Mouse (Mus musculus): ENCODE results near the gene Dusp1. TPM values are rescaled to one million over a fixed set of nuclear protein-coding genes. Genes with fewer than 3 reads are reported as not detected.

The Dusp1 gene
- polyA plus RNA-seq, 1 experiment: 326 TPM

DNA sequence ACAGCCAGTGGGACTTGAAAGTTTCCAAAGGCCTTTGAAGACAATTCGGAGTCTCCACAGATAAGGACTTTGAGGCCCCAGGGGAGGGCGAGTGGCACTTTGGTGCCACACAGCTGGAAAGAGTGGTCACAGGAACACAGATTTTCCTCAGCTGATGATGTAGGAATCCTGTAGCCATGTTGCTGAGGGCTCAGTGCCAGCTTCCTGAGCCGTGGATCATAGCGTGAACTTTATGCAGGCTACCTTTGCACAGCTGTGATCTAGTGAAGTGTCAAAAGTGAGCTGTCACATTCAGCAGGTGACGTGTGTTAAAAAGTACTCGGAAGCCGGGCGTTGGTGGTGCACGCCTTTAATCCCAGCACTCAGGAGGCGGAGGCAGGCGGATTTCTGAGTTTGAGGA, 15.4 kb upstream of the Dusp1 start:
- H3K4me3 ChIP-seq (ENCODE audit: insufficient read depth, low read depth, low read length): no peak overlapping the region
- H3K4me1 ChIP-seq (ENCODE audit: control insufficient read depth, insufficient read depth, insufficient read length, low read length): peaks cover 67% of the 10 kb centered on the region
- peak overlapping the region; percentile 96 for H3K27ac ChIP-seq (replicated peaks; ENCODE audit: low read depth, low read length)

- H3K27ac ChIP-seq (replicated peaks; ENCODE audit: low read depth, low read length): peak overlapping the region; percentile 96
- H3K4me3 ChIP-seq (ENCODE audit: insufficient read depth, low read depth, low read length): no peak overlapping the region
- H3K4me1 ChIP-seq (ENCODE audit: control insufficient read depth, insufficient read depth, insufficient read length, low read length): peaks cover 65% of the 10 kb centered on the region
Measured at GRCm38 (mm10) chr17:26576833-26577232, 14.9 kb upstream of the Dusp1 start.

DNA sequence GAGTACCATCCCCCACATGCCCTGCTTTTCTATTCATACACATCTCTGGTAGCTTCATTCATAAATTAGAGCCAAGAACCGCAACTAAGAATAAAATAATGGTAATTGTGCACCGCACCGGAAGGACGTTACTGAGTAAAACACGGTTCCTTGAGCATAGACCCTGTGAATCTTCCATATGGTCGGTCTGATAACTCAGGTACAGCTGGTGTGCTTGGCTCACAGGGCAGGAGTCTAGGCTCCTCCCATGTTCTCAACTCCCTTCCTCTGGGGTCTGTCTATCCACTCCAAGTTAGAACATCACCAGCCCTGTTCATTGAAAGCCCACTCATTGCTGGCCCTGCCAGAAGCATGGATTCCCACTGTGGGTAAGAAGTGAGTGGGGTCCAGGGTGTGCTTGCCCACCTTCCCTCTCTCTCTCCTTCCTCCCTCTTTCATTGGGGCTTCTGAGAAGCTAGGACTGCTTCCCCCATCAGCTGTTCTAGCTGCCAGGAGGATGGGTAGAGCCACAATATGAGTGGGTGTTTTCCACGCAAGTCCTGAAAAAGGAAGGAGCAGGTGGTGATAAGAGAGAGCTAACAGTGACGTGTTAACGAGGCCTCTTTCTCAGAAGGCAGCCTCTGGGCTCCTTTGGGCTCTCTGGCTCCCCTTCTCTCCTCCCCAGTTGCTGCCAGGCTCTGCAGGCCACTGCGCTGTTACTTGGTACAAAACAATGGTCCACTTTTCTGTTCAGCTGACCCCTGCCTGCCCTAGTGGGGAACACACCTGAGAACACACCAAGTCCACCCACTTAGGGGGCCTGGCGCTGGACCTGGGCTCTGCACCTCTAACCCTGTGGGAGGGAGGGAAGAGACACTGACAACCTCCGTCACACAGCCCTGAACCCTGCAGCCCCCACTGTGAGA, 14.1 kb upstream of the Dusp1 start:
- Histone ChIP-seq H3K4me1 (ENCODE audit: control insufficient read depth, insufficient read depth, insufficient read length, low read length) (peaks cover 61% of the 10 kb centered on the region), H3K27ac (replicated peaks; ENCODE audit: low read depth, low read length) (peak overlapping the region; percentile 95), H3K4me3 (ENCODE audit: insufficient read depth, low read depth, low read length) (no peak overlapping the region)

DNA sequence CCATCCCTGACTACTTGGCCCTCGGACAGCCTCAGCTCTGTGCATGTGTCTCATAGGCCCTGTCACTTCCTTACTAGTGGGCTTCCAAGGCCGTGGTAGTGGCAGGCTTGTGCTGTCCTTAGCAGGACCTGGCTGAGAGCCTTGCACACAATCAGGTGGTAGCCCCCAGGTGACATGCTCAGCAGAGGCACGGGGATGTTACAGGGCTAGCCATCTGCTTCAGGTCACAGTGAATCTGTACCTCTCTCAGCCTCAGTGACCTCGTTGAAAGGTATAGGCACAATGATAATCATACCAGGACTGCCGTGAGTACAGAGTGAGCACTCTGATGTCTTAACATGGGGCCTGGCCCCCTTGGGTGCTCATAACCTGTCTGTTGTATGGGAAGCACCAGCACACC, 12.8 kb upstream of the Dusp1 start:
- H3K4me1 ChIP-seq (ENCODE audit: control insufficient read depth, insufficient read depth, insufficient read length, low read length): peaks cover 68% of the 10 kb centered on the region
- peak overlapping the region; percentile 86 for H3K27ac ChIP-seq (replicated peaks; ENCODE audit: low read depth, low read length)
- no peak overlapping the region for H3K4me3 ChIP-seq (ENCODE audit: insufficient read depth, low read depth, low read length)

- peaks cover 62% of the 10 kb centered on the region for H3K4me1 ChIP-seq (ENCODE audit: control insufficient read depth, insufficient read depth, insufficient read length, low read length)
- H3K27ac ChIP-seq (replicated peaks; ENCODE audit: low read depth, low read length): peak overlapping the region; percentile 86
- peak overlapping the region; percentile 5; the same call in 1 of the 2 replicates for H3K4me3 ChIP-seq (ENCODE audit: insufficient read depth, low read depth, low read length)
Measured at GRCm38 (mm10) chr17:26574118-26574517, 12.2 kb upstream of the Dusp1 start.

GRCm38 (mm10) chr17:26572265-26572664, 10.3 kb upstream of the Dusp1 start:
- Histone ChIP-seq H3K4me1 (ENCODE audit: control insufficient read depth, insufficient read depth, insufficient read length, low read length) (peaks cover 55% of the 10 kb centered on the region), H3K27ac (replicated peaks; ENCODE audit: low read depth, low read length) (peak overlapping the region; percentile 97), H3K4me3 (ENCODE audit: insufficient read depth, low read depth, low read length) (no peak overlapping the region)

GRCm38 (mm10) chr17:26571377-26571776, 9.4 kb upstream of the Dusp1 start:
- Histone ChIP-seq H3K4me3 (ENCODE audit: insufficient read depth, low read depth, low read length) (no peak overlapping the region), H3K4me1 (ENCODE audit: control insufficient read depth, insufficient read depth, insufficient read length, low read length) (peaks cover 48% of the 10 kb centered on the region), H3K27ac (replicated peaks; ENCODE audit: low read depth, low read length) (peak overlapping the region; percentile 97)

DNA sequence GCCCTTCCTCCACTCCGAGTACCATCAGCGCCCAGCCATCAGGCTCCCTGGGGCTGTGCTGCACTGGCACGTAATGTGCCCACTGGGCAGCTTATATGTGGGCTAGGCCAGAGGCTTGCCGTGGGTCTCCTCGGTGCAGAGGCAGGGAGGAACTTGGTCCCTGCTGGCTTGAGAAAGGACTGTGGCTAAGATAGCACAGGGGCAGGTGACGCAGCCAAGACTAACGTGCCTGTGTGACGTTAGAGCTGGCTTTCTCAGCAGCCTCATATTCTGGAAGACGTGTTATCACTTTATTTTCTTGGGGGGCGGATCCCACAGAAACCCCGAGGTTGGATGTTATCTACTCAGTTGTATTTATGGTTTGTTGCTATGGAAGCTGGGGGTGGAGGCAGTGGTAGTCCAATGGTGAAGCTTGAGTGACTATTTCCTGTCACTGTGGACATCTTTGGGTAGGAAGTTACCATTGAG, 8.8 kb upstream of the Dusp1 start:
- H3K27ac ChIP-seq (replicated peaks; ENCODE audit: low read depth, low read length): peak overlapping the region; percentile 95

GRCm38 (mm10) chr17:26569594-26570350, 7.8 kb upstream of the Dusp1 start:
- no peak overlapping the region for H3K4me3 ChIP-seq (ENCODE audit: insufficient read depth, low read depth, low read length)
- peaks cover 36% of the 10 kb centered on the region for H3K4me1 ChIP-seq (ENCODE audit: control insufficient read depth, insufficient read depth, insufficient read length, low read length)
- H3K27ac ChIP-seq (replicated peaks; ENCODE audit: low read depth, low read length): peak overlapping the region; percentile 95

More for the DNA sequence above, 8.8 kb upstream of the Dusp1 start:
- no peak overlapping the region for H3K4me3 ChIP-seq (ENCODE audit: insufficient read depth, low read depth, low read length)
- H3K4me1 ChIP-seq (ENCODE audit: control insufficient read depth, insufficient read depth, insufficient read length, low read length): peaks cover 41% of the 10 kb centered on the region

DNA sequence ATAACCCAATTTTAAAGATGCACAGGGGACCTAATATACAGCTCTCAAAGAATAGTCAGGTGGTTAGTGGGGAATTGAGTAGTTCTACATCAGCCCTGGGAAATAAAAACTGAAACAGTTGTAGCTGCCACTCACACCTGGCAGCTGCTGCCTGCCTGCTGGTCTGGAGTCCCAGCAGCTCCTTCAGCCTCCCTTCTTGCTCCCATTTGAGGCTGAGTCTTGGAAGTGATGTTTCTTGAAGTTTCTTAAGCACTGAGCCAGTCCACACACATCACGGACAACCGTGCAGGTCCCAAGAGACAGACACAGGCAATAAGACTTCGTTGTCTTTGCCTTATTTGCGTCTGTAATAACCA, 5.9 kb upstream of the Dusp1 start:
- Histone ChIP-seq H3K4me3 (ENCODE audit: insufficient read depth, low read depth, low read length) (no peak overlapping the region), H3K27ac (replicated peaks; ENCODE audit: low read depth, low read length) (peak overlapping the region; percentile 28), H3K4me1 (ENCODE audit: control insufficient read depth, insufficient read depth, insufficient read length, low read length) (peaks cover 30% of the 10 kb centered on the region)

DNA sequence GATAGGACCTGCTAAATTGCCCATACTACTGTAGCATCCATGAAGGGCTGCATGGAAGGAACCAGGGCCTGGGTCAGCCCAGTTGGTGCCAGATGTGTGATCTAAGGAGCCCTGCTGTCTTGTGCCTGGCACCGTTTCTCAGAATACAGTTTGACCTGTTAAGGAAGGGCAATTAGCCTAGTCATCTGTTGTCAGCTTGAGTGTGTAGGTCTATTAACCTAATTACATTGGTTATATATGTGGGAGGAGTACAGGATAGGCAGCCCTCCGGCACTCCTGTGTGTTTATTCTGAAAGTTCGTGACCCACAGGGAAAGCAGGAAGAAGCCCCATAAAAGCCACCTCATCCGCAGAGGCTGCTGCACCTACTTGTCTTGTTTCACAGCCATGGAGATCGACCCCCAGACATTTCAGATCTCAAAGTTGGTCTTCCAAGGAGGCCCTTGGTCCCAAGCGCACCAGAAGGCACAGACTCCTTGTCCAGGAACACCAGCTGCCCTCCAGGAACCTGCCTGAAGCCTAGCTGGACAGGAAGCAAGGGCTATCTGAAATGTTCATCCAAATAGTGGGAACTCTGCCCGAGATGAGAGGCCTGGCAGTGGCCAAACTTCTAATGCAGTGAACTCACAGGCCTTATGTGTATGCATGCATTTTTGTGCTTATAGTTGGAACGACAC, 5.4 kb upstream of the Dusp1 start:
- Histone ChIP-seq H3K4me3 (ENCODE audit: insufficient read depth, low read depth, low read length) (no peak overlapping the region), H3K27ac (replicated peaks; ENCODE audit: low read depth, low read length) (peak overlapping the region; percentile 74), H3K4me1 (ENCODE audit: control insufficient read depth, insufficient read depth, insufficient read length, low read length) (peaks cover 33% of the 10 kb centered on the region)

DNA sequence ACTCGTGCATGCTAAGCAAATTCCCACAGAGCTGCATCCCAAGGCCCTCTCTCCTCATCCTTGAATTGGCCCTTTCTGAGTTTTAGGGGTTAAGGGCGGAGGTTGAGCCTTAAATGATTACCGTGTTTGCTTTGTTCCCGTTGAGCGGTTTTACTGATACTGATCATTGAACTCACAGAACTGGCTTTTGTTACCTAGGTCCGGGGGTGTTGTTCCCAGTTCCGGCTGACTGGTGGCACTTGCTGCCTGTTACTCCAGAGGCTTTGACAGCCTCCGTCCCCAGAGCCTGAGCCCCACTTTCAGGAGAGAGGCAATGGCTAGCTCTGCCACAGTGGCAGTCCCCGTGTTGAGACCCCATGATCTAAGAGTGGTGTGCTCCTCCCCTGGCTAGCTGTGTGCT, 2.5 kb upstream of the Dusp1 start:
- no peak overlapping the region for H3K27ac ChIP-seq (replicated peaks; ENCODE audit: low read depth, low read length)
- no peak overlapping the region for H3K4me3 ChIP-seq (ENCODE audit: insufficient read depth, low read depth, low read length)
- peaks cover 20% of the 10 kb centered on the region for H3K4me1 ChIP-seq (ENCODE audit: control insufficient read depth, insufficient read depth, insufficient read length, low read length)

DNA sequence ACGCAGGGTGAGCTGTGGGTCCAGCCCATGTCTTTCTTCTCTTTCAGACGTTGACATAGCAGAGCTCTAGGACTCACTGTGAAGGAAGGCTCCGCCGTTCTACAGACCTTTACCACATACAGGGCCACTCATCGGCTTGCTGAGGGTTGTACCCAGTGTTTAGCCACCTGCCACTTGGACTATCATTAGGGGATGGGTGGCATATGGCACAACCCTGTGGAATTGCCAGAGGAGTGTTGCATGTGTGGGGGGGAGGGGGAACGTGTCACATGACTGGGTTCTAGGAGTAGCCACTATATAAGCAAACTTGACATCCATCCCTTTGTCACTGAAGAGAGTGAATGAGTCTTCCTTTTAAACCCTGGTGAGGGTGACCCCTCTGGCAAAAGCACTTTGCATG, 1.5 kb upstream of the Dusp1 start:
- Histone ChIP-seq H3K4me1 (ENCODE audit: control insufficient read depth, insufficient read depth, insufficient read length, low read length) (peaks cover 20% of the 10 kb centered on the region), H3K27ac (replicated peaks; ENCODE audit: low read depth, low read length) (no peak overlapping the region)

GRCm38 (mm10) chr17:26562292-26562691, 364 bp upstream of the Dusp1 start:
- peak overlapping the region; percentile 71 for H3K27ac ChIP-seq (replicated peaks; ENCODE audit: low read depth, low read length)
- H3K4me3 ChIP-seq (ENCODE audit: insufficient read depth, low read depth, low read length): peak overlapping the region; percentile 87
- H3K4me1 ChIP-seq (ENCODE audit: control insufficient read depth, insufficient read depth, insufficient read length, low read length): peaks cover 15% of the 10 kb centered on the region

More for the DNA sequence above, 1.5 kb upstream of the Dusp1 start:
- H3K4me3 ChIP-seq (ENCODE audit: insufficient read depth, low read depth, low read length): no peak overlapping the region

DNA sequence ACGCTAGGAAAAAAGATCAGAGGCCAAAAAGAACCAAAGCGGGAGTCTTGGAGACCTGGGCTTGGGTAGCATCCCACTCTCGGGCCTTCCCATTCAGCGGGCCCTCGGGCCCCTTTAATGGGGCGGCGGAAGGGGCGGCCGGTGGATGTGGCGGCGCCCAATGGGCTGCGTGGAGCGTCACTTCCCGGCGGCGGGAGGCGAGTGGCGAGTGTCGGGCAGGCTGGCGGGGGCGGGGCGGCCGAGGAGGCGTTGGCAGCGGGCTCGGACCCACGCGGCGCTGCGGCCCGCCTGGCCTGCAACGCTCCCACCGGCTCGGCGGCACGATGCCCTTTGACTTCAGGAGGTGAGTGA, 663 bp downstream of the Dusp1 start, which contains the start of gene Ergic1:
Gene Ergic1, plus strand, starts transcription at position 200 of the 351 bp plus-strand sequence.
- Histone ChIP-seq H3K4me3 (ENCODE audit: insufficient read depth, low read depth, low read length) (peak within 1 kb of the TSS; percentile 87), H3K27ac (replicated peaks; ENCODE audit: low read depth, low read length) (peak within 1 kb of the TSS; percentile 90), H3K4me1 (ENCODE audit: control insufficient read depth, insufficient read depth, insufficient read length, low read length) (peaks cover 15% of the 10 kb centered on the region)

Data from brown adipose tissue, adult 24 weeks (tissue).